Mouse (Mus musculus) kidney, adult 2 months (tissue): ENCODE results near the gene 5330417H12Rik. TPM values are rescaled to one million over a fixed set of nuclear protein-coding genes. Genes with fewer than 3 reads are reported as not detected.

Experiments used
- DNase-seq: peaks from one replicate; pipeline ENCODE4 v3.0.0; 2021
- H3K27ac ChIP-seq: fragments of 200-500 bp; 2 replicates; pipeline ENCODE4 v1.5.1; 2012; ENCODE audit warnings: low read depth, low read length, control low read depth, inconsistent platforms; ENCODE audit not compliant: insufficient read depth
- H3K27me3 ChIP-seq: fragments of 200-500 bp; replicated peaks from 2 replicates; pipeline ENCODE4 v1.6.1; 2012; ENCODE audit warnings: mild to moderate bottlenecking, moderate library complexity, low read length, inconsistent platforms; ENCODE audit not compliant: control insufficient read depth, insufficient read depth
- H3K36me3 ChIP-seq: fragments of 200-500 bp; 2 replicates; pipeline ENCODE4 v1.6.1; 2012; ENCODE audit warnings: mild to moderate bottlenecking, moderate library complexity, low read length, inconsistent platforms; ENCODE audit not compliant: control insufficient read depth, insufficient read depth
- H3K4me1 ChIP-seq: fragments of 200-500 bp; 2 replicates; pipeline ENCODE4 v1.6.1; 2011; ENCODE audit warnings: low read length; ENCODE audit not compliant: control insufficient read depth, insufficient read depth
- H3K4me3 ChIP-seq: fragments of 200-500 bp; 2 replicates; pipeline ENCODE4 v1.5.1; 2011; ENCODE audit warnings: mild to moderate bottlenecking, low read depth, low read length, control low read depth; ENCODE audit not compliant: insufficient read depth
- CTCF ChIP-seq: fragments of 200-500 bp; conservative IDR thresholded peaks from 2 replicates; pipeline ENCODE4 v1.5.1; 2011; ENCODE audit warnings: low read depth, mild to moderate bottlenecking, control low read depth, low read length, moderate library complexity, mixed read lengths; ENCODE audit not compliant: insufficient read depth, insufficient read length
- POLR2A ChIP-seq: fragments of 200-500 bp; IDR thresholded peaks from one replicate; pipeline ENCODE4 v1.6.1; 2011; ENCODE audit warnings: low read depth, low read length, control low read depth
- WGBS: fragments of 180-500 bp; shearing (Covaris S2); methylation state at CpG from one replicate; pipeline ENCODE4 v1.1.7; 2018; 5-methylcytosine and 5-hydroxymethylcytosine counted together
- polyA plus RNA-seq: library from polyadenylated mRNA; depleted of rRNA; stranded (reverse); fragments of >200 nt; gene quantifications from 2 replicates; pipeline ENCODE4 v1.2.3, GENCODE M21; 2012

Gene 5330417H12Rik
- polyA plus RNA-seq, 1 experiment = not detected

DNA sequence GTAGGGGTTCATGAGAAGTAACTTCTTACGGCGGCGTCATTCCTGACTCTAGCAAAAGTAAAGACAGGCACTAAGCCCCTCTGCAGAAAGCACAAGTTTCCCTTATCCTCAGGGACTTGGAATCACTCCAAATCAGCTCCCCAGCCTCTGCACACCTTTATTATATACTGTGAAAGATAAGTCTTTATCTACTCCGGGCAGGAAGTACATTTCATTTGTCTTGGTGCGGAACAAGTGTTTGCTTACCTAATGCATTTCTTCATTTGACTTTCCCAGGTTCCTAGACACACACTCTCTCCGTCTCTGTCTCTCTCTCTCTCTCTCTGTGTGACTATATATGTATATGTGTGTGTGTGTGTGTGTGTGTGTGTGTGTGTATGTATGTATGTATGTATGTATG is 38.7 kb upstream of the 5330417H12Rik start:
- TF ChIP-seq POLR2A = no peak
- H3K4me1 ChIP-seq = peaks cover 12% of the 10 kb centered on the region
- no peak overlapping the region for H3K4me3 ChIP-seq
- no peak overlapping the region for H3K27ac ChIP-seq
- H3K36me3 ChIP-seq = no peaks in the 10 kb centered on the region
- 82% methylated on average over 6 of the region's 6 CpGs for WGBS
- DNase-seq = no peak
- H3K27me3 ChIP-seq = no peaks in the 10 kb centered on the region

DNA sequence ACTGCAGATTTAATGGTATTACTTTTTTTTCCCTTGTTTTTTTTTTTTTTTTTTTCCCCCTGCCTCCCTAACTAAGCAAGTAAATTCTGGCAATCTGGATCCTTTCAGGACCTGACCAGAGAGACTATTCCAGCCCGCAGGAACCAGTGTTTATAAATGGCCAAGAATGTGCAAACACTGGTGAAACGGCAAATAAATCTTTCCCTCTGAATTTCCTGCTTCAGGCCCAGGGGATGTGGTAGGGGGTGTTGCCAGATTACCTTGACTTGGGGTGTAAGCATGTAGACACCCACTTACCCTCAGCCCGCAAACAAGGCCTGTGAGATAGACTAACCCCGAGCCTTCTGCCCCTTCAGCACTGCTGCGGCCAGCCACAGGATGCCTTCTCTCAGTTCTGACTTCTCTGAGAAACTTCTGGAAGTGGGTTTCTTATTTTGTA is 36.9 kb upstream of the 5330417H12Rik start:
- Histone ChIP-seq H3K4me3 (no peak overlapping the region), H3K36me3 (no peaks in the 10 kb centered on the region), H3K4me1 (peaks cover 12% of the 10 kb centered on the region), H3K27me3 (no peaks in the 10 kb centered on the region), H3K27ac (no peak overlapping the region)
- DNase-seq = no peak
- TF ChIP-seq POLR2A (no peak), CTCF (no peak)
- WGBS = 80% methylated on average over 5 of the region's 5 CpGs

DNA sequence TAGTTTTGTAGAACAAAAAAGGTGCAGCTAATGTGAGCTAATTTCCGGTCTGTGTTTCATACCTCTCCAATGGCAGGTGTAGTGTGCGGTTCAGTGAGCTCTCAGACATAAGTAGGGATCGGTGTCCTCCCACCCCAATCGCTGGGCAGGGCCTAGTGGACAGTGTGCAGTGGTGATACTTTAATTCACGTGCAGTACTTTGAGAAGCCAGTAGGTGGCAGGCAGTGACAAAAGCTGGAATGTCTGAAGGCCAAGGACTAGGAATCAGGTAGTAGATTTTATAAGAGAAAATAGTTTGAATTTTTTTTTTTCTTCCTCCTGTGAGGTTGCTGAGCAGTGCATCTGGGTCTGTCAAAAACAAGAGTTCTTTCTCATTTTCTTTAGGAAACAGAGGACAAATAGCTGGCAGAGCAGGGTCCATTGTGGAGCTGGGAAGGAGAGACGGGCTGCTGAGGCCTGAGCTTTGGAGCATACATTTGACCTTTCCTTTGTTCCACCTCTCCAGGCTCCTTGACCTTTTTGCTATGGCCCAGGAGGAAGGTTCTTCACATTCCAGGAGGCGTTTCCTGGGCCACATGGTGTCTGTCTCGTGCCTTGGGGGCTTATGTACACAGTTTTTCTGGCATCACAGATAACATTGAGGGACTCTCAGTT is 36.4 kb upstream of the 5330417H12Rik start:
- DNase-seq = peak; percentile 81
- no peak overlapping the region for H3K27ac ChIP-seq
- no peaks in the 10 kb centered on the region for H3K27me3 ChIP-seq
- H3K4me1 ChIP-seq = peaks cover 12% of the 10 kb centered on the region
- TF ChIP-seq POLR2A (no peak), CTCF (peak; percentile 84)
- no peaks in the 10 kb centered on the region for H3K36me3 ChIP-seq
- 27% methylated on average over 8 of the region's 8 CpGs for WGBS
- H3K4me3 ChIP-seq = no peak overlapping the region

DNA sequence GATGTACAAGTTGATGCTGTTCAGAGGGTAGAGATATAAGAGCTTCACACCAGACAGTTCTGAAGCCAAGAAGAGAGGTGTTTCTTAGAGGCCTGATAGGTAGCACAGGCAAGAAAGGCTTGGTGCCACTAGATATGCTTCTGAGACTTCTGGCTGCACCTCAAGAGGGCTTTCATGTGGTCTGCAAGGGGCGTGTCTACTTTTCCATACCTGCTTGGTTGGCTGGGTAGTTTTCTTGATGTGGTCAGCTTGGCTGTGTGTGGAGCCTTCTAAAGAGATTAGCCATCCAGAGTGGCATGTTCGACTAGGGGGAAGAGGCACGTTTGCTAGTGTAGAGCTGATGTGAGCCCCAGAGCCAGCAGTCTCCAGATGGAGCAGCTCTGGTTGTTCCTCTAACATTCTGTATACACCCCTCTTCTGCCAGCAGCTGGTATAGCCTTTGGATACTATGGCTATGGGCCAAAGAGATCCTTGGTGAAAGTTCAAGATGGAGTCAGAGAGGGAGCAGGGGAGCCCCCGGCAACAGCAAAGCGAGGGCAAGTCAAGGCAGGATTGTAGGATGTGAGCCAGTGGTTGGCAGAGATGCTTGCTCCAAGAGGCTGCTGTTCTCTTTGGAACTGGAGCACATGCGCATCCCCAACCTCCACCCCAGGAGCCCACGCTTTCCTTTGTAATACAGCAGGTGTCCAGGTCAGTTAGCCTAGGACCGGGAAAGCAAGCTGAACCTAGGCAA is 34.4 kb upstream of the 5330417H12Rik start:
- Histone ChIP-seq H3K4me1 (peaks cover 5% of the 10 kb centered on the region), H3K27me3 (no peaks in the 10 kb centered on the region), H3K36me3 (no peaks in the 10 kb centered on the region), H3K27ac (no peak overlapping the region), H3K4me3 (no peak overlapping the region)
- no peak for TF ChIP-seq POLR2A
- TF ChIP-seq CTCF = no peak
- no peak for DNase-seq
- WGBS = 80% methylated on average over 8 of the region's 8 CpGs

DNA sequence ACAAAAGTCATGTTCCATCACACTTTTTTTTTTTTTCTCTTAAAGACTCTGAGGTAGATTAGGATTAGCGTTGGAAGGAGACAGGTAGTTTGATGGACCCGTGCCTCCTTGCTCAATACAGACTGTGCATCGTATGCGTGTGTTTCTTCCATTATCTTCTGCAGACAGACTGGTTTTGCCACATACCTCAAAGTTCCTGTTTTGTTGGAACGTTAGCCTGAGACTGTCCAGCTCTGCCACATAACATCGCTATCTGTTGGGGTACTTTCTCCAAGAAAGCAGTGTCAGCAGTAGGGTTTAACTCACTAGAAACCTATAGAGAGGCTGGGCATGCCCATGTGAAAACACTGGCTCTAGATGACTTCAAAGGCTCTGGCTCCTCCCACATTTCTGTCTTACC is 31.5 kb upstream of the 5330417H12Rik start:
- WGBS = 87% methylated on average over 6 of the region's 6 CpGs
- TF ChIP-seq CTCF = no peak
- DNase-seq = no peak
- Histone ChIP-seq H3K36me3 (no peaks in the 10 kb centered on the region), H3K27me3 (no peaks in the 10 kb centered on the region), H3K4me3 (no peak overlapping the region), H3K27ac (no peak overlapping the region), H3K4me1 (no peaks in the 10 kb centered on the region)

DNA sequence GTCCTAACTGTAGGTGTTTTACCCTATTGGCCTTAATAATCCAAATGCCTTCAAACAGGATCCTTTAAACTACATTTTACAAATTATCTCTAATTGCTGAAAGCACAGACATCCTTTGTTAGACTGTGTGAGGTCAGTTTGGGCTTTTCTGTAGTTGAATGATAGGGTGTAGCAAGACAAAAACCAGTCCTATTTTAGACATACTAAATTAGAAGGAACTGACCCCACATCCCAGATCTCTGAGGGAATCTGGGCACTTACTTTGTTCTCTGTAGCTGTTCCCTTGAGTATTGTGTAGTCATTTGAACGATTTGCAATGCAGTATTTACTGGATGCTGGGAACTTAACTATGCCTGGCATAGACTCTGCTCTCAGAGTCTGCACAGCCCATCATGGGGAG is 26.9 kb upstream of the 5330417H12Rik start:
- Histone ChIP-seq H3K36me3 (no peaks in the 10 kb centered on the region), H3K27me3 (no peaks in the 10 kb centered on the region), H3K27ac (no peak overlapping the region), H3K4me3 (no peak overlapping the region), H3K4me1 (no peaks in the 10 kb centered on the region)
- 53% methylated on average over 1 of the region's 1 CpGs for WGBS
- TF ChIP-seq CTCF (no peak), POLR2A (no peak)
- DNase-seq = no peak

DNA sequence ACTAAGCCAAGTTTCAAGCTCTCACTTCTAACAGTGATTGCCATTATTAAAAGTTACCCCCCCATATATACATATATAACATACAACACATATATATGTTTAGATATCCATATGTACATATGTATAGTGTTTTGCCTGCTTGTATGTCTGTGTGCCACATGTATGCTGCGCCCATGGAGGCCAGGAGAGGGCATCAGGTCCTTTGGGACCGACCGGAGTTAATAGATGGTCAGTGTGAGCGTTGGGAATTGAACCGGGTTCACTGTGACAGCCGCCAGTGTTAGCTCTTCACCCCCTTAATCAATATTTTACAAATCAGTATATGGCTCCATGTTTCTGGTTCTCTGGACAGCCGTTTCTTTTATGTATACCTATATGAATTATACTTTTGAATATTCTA is 25.0 kb upstream of the 5330417H12Rik start:
- DNase-seq = no peak
- Histone ChIP-seq H3K27ac (no peak overlapping the region), H3K4me3 (no peak overlapping the region), H3K27me3 (no peaks in the 10 kb centered on the region), H3K36me3 (no peaks in the 10 kb centered on the region), H3K4me1 (no peaks in the 10 kb centered on the region)
- WGBS = 89% methylated on average over 7 of the region's 7 CpGs
- no peak for TF ChIP-seq POLR2A
- 0 out of 2 replicates have a peak, but pooled peaks have one; percentile 12 for TF ChIP-seq CTCF
